Mouse (Mus musculus) forelimb bud, embryonic 11.5 days (tissue): Measurements from ENCODE around the gene Dspp.

Experiments used
- DNase-seq: peaks from one replicate; pipeline ENCODE4 v3.0.0-alpha.2; 2012; ENCODE audit warnings: low read depth, low spot score

Gene Dspp

DNA sequence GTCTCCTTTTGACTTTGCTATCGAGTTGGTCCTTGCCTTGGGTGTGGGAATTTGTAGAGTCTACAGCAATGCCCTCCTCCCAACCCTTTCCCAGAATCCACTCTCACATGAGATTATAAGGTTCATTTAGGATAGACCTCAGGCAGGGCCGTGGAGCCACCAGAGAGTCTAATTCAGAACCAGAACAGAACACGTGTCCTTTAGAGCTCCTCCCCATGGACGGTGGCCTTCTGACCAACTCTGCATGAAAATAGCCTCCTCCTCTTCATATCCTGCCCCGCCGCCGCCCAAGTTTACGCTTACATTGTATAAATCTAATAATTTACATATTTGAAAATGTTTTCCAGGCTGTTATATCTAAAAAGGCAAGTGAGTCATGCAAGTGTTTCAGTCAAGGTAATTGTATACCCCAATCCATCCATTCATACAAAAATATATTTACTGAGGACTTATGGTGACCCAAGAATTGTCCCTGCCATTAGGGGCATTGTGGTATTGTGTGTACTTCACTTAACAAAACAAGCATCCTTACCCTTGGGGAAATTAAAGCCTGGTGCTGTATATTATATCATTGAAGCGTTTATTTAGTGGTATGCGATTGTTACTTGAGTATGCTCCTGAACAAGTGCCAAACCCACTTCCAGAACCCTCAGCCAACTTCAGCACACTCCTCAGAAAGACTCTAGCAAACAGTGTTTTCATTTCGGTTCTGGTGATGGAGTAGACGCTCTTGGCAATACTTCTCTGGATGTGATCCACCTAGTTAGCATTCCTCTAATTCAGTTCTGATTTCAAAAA lies 30.8 kb downstream of the Dspp start:
- DNase-seq, result no peak

- no peak for DNase-seq
Measured at GRCm38 (mm10) chr5:104202351-104202750, 31.8 kb downstream of the Dspp start, which contains the start of gene Dmp1. Gene Dmp1 (plus strand): TSS chr5:104202613.

DNA sequence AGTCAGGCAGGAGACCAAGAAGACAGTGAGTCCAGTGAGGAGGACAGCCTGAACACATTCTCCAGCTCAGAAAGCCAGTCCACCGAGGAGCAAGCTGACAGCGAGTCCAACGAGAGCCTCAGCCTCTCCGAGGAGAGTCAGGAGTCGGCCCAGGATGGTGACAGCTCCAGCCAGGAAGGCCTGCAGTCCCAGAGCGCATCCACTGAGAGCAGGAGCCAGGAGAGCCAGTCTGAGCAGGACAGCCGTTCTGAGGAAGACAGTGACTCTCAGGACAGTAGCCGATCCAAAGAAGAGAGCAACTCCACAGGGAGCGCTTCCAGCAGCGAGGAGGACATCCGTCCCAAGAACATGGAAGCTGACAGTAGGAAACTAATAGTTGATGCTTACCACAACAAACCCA lies 42.0 kb downstream of the Dspp start:
- no peak for DNase-seq

DNA sequence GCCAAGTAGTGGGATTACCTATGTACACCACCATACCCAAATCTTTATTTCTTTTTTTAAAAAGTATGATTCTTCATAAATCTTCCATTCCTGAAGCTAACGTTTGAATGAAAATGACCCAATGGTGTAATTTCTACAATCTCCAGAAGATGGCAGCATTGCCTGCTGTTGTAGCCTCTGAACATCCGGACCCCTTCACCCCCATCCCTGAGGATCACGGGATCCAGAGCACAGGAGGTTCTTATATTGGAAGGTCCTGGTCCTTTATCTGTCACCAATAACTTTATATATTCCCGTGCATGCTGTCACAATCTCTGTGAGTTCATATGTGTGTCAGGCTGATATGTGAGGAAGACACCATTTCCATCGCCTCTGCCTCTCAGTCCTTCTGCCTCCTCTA lies 48.4 kb downstream of the Dspp start:
- DNase-seq, result peak; percentile 54

- DNase-seq, result no peak
Measured at GRCm38 (mm10) chr5:104224299-104224698, 53.8 kb downstream of the Dspp start.

- DNase-seq, result no peak
Measured at GRCm38 (mm10) chr5:104224750-104225149, 54.2 kb downstream of the Dspp start.

GRCm38 (mm10) chr5:104228497-104228896 lies 58.0 kb downstream of the Dspp start:
- peak; percentile 5 for DNase-seq
